Mouse (Mus musculus) 3134 (cell line): ENCODE measurements around the gene Vwa2.
A peak's percentile ranks its signal among the peaks of the same experiment; 100 is the strongest.

Experiments used
- DNase-seq: peaks from one replicate; pipeline ENCODE4 v3.0.0-alpha.2; 2011; ENCODE audit warnings: low spot score; ENCODE audit not compliant: insufficient read length; ENCODE audit errors: extremely low read depth

Vwa2 gene

GRCm38 (mm10) chr19:56873816-56874600, at the start of gene Vwa2:
Gene Vwa2 (plus strand): TSS chr19:56874249.
- DNase-seq: no peak

DNA sequence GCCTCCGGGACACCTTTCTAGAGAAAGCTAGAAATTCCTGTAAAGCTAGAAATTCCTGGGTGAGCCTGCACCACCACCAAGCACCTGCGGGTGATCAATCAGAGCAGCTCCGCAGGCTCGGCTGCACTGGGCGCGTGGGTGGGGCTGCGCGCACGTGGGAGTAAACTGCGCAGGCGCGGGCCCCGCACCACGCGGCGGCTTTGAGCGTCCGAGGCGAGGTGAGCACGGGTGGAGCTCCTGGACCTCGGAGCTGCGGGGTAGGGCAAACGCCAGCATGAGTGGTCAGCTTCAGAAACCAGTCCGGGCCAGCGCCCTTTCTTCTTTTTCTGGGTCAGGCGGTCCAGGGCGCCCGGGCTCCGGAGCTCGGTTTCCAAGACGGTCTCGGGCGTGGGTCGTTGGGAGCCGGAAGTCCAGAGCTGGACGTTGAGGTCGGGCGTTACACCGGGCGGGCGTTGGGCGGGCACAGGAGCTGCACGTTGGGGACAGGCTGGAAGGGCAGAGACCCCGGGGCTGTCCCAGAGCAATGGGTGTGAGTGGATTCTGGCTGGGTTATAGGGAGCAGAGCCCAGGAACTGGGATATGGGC, 47.9 kb upstream of the Vwa2 start, which contains the start of gene Tdrd1:
Gene Tdrd1 (plus strand): TSS at position 163 of the 585 bp plus-strand sequence.
- DNase-seq: no peak

DNA sequence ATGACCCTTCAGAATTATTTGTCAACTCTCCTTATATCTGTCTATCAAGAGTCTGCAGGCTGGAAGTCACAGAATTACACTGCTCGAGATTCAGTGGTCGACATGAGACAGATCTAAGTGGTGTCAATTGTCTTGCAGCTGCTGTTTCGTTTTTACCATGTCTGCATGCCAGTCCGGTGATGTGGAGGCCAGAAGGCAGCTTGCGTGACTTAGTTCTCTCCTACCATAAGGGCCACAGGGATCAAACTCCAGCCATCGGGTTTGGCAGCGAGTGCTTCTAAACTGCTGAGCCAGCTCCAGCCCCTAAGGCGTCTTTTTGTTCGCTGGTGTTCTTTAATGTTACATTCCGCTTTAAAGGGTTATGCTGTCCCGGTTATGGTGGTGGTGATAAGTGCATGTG, 45.7 kb upstream of the Vwa2 start:
- DNase-seq: no peak

DNA sequence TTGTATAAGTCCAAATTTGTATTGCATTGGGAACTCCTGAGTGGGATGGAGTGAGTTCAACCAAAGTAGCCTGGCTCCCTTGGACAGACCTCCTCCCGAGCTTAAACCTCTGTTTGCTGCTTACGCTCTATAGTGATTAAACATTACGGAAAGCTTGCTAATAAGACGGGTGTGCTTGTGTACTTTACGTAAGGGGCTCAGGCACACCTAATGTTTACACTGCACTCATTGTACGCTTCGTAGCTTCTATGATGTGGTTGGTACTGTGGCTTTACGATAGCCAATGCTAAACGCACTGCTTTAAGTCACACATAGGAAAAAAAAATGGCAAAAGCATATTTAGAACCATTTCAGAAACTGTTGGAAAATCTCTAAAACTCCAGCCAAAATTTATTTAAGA, 44.8 kb upstream of the Vwa2 start:
- DNase-seq: no peak

- DNase-seq: no peak
Observed at GRCm38 (mm10) chr19:56830163-56830562, 43.9 kb upstream of the Vwa2 start.

DNA sequence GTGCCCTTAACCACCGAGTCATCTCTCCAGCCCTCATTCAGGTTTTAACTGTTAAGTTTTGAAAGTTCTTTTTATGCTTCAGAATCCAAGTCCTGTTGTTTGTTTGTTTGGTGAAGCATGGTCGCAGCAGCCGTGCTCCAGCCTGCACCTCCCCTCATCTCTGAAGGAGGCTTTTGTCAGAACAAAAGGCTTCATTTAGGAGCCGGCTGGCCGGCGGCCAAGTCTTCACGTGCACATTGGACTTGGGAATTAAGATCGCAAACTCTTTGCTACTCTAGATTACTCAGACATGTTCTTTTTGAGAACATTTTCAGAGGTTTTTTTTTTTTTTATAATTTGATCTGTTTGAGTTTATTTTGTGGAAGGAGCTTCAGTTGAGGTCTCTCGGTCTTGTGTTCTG, 38.7 kb upstream of the Vwa2 start:
- DNase-seq: no peak

DNA sequence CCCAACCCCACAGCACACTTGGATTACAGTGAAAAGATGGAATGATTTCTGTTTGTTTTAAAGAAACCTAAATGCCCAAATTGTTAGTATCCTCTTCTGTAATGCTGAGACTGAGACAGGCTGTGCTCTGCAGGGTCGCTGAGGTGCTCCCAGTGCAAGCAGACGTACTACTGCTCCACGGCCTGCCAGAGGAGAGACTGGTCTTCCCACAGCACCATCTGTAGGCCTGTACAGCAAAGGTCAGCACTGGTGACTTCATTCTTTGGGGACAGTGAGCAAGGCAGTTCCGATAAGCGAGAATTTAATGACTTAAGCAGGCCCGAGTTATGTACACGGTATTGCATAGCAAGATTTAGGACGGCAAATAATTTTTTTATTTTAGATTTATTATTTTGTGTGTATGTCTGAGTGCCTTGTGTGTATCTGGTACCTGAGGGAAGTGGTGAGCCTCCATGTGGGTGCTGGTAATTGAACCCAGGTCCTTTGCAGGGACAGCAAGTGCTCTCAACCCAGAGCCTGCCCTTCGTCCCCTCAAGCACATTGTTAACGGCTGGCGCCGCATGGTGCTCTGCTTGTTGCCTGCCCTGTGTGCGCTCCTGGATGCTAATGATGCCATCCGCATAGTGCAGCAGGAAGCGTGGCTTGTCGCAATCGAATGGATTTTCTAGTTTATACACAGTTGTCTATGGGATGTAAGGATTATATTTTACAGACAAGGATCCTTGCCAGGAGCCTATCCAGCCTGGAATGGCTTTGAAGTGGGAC, 34.9 kb upstream of the Vwa2 start:
- no peak for DNase-seq

DNA sequence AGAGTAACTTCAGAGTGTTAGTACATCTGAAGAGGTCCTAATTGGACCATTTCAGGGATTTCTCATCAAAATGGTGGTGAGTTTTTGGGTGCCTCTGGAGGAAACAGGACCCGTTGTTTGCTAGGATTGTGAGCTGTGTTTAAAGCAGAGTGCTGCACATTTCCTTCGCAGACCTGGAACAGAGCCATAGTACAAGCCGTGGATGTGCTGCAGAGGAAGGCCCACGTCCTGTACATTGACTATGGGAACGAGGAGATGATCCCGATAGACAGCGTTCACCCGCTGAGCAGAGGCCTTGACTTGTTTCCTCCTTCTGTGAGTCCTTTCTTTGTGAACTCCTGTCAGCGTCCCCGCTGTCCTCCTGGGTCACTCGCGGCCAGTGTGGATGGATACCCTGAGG, 31.1 kb upstream of the Vwa2 start:
- no peak for DNase-seq

DNA sequence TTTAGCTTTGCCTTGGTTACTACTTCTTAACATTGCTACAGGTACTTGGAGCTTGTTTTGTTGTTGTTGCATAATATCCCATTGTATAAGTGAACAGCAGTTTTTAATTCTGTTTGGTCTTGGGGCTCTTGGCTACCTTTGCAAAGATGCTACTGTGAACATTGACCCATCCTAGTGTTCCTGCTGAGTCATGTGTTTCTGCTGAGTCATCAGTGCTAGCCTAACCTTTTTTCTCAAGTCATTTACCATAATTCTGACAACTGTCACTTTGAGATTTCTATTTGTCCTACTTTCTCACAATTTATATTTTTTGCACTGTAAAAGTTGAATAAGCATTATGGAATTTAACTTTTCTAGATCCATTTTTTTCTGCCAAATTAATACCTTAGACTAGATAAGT, 21.5 kb upstream of the Vwa2 start:
- DNase-seq: no peak

GRCm38 (mm10) chr19:56856455-56856854, 17.6 kb upstream of the Vwa2 start:
- DNase-seq: peak; percentile 27

- no peak for DNase-seq
Observed at GRCm38 (mm10) chr19:56867701-56868100, 6.3 kb upstream of the Vwa2 start.

DNA sequence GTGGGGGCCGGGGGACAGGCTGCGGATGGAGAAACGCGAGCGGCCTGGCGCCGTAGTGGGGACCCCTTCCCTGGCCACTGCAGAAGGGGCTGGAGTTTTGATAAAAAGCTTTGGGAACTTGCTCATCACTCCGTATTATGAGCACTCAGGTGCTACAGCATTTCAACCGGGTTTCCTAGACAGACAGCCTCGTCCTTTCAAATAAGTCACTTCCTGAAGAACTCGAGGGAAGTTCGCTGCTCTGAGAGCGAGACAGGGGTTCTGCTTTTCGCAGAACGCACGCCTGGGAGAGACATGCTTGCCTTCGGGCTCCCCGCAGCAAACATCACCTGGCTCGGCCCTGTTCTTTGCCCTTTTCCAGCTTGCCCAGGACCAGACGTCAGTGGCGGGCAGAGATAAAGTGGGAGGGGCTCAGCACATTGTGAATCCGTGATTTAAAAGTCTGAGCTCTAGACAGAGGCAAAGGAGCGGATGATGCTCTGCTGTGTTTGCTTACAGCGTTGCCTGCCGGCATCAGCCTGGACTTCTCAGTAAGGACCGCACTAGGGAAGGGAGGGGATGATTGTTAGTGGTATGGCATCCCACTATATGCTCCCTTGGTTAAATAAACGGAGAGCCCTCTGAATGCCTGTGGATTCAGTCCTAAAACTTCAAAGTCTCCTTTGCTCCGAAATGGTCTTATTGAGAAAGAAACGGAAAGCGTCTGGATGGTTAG, 709 bp downstream of the Vwa2 start:
- no peak for DNase-seq

DNA sequence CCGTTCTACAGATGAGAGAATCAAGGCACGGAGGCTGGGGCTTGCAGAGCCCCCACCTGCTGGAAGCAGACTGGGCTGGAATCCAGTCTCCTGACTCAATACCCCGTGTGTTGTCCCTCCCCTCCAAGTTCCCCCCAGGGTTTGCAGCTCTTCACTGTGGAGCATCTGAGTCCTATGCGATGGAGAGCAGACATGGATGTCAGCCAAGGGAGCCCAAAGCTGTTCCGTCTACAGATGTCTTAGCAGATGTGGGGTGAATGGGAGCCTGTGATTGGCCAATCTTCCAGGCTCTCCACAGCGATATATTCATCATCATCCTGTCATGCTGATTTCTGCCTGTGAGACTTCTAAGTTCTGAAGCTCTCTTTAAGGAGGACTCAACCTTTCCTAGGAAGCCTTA, 3.3 kb downstream of the Vwa2 start:
- DNase-seq: no peak

GRCm38 (mm10) chr19:56887879-56888278, 13.8 kb downstream of the Vwa2 start:
- DNase-seq: no peak

- no peak for DNase-seq
Observed at GRCm38 (mm10) chr19:56888654-56889053, 14.6 kb downstream of the Vwa2 start.

GRCm38 (mm10) chr19:56891438-56891837, 17.4 kb downstream of the Vwa2 start:
- DNase-seq: no peak

- DNase-seq: no peak
Observed at GRCm38 (mm10) chr19:56892586-56892985, 18.5 kb downstream of the Vwa2 start.

- no peak for DNase-seq
Observed at GRCm38 (mm10) chr19:56893326-56893725, 19.3 kb downstream of the Vwa2 start.

GRCm38 (mm10) chr19:56897654-56898053, 23.6 kb downstream of the Vwa2 start:
- no peak for DNase-seq

DNA sequence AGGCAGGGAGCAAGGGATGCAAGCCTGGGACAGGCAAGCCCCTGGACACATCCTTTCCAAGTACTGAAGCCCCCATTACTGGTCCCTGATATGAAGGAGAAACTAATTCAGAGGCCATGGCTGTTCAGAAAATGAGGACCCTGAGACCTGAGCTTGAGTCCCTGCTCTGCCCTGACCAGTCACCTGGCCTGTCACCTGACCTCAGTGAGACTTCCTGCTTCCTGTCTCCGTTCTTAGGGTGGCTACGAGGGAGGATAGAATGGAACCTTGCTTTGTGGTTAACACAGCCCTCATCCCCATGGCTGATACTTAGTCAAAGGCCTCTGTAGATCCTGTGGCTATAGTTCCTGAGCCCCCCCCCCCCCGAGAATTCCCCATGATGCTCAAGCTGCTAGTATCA, 30.0 kb downstream of the Vwa2 start:
- no peak for DNase-seq

DNA sequence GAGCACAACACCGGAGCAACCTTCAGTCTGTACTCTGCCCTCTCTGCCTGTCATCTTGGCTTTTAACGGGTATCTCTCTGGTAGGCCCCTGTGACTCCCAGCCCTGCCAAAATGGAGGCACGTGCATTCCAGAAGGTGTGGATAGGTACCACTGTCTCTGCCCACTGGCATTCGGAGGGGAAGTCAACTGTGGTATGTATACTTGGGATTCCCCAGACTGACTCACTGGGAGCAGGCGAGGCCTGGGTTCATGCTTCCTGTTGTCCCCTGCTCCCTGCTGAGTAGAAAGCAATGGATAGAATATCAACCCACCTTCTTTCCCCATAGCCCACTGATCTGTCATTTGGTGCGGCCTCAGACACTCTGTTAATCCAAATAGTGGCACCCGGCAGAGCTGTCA, 31.3 kb downstream of the Vwa2 start:
- no peak for DNase-seq
